Mouse (Mus musculus) layer of hippocampus, postnatal 14 days (tissue): ENCODE results near the gene 1110008L16Rik. TPM values are rescaled to one million over a fixed set of nuclear protein-coding genes. Genes with fewer than 3 reads are reported as not detected.
"Not testable (repeated sequence)": the region's sequence is repeated elsewhere in the genome, so short reads cannot be mapped to it uniquely, and the experiment has no call there.

Experiments
- DNase-seq, 2 experiments: peaks; one replicate each; pipeline ENCODE4 v3.0.0; 2021 to 2022; ENCODE audit warnings: low spot score in 2 of 2, mixed read lengths in 1 of 2
- total RNA-seq, 2 experiments: library from RNA; stranded (reverse); gene quantifications; 2 replicates each; pipeline ENCODE4 v1.2.3; 2021

Gene 1110008L16Rik
- total RNA-seq, 2 experiments from 2014 or later, result 8.1 to 10.4 TPM

DNA sequence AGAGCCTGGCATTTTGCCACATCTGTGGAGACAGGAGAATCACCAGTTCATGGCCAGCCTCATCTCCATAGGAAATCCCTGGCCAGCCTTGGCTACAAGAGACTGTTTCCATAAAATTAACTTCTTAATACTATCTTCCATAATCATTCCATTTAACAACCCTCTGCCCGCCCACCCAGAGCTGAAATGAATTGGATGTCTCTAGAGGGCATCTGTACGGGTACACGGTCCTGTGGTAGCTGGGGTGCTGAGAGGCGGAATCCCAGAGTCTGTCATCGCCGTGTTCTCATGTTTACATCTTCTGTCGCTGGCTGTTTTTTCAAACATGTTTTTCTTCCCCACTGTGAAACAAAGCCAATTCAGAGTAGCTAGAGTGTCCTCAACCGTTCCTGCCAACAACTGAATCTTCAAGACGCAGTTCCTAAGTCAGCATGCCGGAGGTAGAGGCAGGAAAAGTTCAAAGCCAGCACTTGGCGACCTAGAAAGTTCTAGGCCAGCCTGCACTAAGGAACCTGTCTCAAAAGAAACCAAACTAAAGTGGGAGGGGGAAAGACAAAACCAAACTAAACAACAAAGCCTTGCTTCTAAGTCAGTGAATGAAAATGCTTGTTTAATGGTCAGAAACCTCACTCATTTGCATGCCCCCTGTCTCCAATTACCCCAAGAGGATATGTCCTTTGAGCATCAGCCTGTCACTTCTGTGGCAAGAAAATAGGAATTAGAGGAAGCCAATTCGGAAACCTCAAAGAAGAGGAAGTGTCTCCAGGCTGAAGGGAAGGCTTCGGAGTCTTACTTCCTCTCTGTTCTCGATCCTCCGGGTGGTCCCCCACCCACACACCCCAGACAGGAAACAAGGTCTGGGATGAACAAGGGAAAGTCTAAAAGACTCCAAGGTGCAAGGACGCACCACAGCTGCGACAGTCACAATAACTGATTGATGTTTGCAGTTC is 90.0 kb downstream of the 1110008L16Rik start:
- DNase-seq, result no peak

DNA sequence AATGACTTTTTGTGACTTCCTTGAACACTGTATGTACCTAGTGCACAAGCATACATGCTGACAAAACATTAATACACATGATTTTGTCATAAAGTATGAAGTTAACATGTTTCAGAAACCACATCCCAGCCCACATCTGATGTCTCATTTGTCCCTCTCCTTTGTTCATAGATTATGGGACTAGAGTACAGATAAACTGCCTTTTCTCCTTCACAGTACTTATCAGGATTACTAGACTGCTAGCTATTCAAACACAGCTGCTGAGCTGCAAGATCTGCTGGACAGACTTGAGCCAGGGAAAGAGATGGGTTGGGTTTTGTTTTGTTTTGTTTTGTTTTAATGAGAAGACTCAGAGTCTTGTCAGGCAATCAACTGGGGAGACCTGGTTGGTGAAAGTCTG is 92.7 kb downstream of the 1110008L16Rik start:
- no peak for DNase-seq

- no peak for DNase-seq
Measured at GRCm38 (mm10) chr12:55392733-55393577, 93.6 kb downstream of the 1110008L16Rik start.

DNA sequence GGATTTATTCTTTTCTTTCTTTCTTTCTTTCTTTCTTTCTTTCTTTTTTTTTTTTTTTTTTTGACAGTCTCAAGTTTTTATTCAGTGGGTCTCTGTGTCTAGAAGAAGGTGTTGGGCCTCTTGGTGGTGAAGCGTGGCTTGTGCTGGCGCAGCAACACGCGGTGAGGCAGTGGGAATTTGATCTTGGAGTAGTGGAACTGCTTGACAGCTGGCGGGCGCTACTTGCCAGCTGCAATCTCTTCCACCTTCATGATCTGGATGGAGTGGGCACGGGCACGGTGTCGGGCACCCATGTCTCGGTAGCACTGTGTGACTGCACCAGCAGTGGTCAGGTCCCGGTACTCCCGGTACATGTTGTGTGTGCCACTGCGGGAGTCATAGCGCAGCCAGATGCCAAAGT is 96.2 kb downstream of the 1110008L16Rik start:
- DNase-seq, result not testable (repeated sequence)

GRCm38 (mm10) chr12:55396536-55396935 is 97.2 kb downstream of the 1110008L16Rik start:
- DNase-seq, result no peak

DNA sequence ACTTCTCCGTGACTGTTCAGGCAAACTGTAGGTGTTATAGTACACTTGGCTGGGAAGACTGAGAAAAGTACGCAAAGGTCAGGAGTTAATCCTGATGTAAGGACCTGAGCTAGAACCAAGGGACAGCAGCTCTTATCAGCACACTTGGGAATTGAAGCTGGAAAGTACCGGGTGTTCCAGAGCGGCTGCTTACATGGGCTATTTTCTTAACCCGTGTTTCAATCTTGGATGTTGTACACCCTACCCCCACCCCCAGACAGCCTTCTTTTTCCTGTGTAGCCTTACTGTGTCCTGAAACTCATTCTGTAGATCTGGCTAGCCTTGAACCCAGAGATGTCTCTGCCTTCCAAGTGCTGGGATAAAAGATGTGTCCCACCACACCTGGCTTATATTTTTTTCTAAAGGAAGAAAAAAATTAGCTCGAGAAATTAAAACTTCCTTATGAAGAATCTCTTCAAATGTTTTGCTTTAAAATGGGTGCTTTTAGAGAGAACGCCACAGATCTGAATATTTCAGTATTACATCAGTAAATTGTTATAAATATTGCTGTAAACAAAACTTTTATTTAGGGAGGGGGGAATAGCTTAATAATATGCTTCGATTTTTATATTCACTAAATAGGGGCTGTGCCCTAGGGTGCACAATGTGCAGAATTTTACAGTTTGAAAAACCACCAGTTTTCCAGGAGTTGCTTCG is 98.3 kb downstream of the 1110008L16Rik start:
- no peak for DNase-seq

GRCm38 (mm10) chr12:55398240-55399127 is 99.1 kb downstream of the 1110008L16Rik start:
- DNase-seq, result peak; percentile 81 to 92

GRCm38 (mm10) chr12:55399128-55399677 is 99.8 kb downstream of the 1110008L16Rik start:
- no peak for DNase-seq

GRCm38 (mm10) chr12:55407888-55408287 is 108.5 kb downstream of the 1110008L16Rik start:
- DNase-seq, result no peak

GRCm38 (mm10) chr12:55415255-55415654 is 115.9 kb downstream of the 1110008L16Rik start:
- DNase-seq, result no peak

GRCm38 (mm10) chr12:55415762-55416161 is 116.4 kb downstream of the 1110008L16Rik start:
- DNase-seq, result no peak

DNA sequence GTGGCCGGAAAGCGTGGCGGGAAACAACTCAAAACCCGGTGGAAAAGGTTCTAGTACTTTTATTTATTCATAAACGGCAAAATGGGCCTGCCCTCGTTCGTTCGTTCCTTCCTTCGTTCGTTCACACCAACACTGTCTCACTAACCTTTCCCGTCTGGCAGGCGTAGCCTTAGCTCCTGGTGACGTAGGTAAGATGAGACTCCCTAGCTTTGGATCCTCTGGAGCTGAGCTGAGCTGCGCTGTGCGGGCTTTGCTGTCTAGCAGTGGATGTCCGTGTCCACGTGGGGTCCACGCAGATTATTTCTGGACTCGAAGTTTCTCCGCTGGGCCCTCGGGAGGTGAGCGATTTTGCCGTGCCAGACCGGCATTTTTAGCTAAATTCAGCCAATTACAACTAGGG is 120.8 kb downstream of the 1110008L16Rik start:
- DNase-seq, result no peak

DNA sequence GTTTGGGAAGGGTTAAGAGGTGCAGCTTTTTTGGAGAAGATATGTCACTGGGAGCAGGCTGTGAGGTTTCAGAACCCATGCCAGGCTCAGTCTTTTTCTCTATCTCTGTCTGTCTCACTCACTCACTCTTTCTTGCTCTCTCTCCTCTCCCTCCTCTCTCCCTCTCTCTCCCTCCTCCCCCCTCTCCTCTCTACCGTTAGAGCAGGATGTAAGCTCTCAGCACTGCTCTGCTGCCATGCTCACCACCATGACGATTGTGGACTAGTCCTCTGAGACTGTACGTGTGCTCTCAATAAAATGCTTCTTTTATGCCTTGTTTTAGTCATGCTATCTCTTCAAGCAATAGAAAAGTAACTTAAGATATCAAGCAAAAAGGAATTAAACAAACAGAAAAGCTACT is 122.7 kb downstream of the 1110008L16Rik start:
- no peak for DNase-seq

GRCm38 (mm10) chr12:55426300-55426699 is 126.9 kb downstream of the 1110008L16Rik start:
- no peak for DNase-seq

- DNase-seq, result no peak
Measured at GRCm38 (mm10) chr12:55429201-55429600, 129.8 kb downstream of the 1110008L16Rik start.

DNA sequence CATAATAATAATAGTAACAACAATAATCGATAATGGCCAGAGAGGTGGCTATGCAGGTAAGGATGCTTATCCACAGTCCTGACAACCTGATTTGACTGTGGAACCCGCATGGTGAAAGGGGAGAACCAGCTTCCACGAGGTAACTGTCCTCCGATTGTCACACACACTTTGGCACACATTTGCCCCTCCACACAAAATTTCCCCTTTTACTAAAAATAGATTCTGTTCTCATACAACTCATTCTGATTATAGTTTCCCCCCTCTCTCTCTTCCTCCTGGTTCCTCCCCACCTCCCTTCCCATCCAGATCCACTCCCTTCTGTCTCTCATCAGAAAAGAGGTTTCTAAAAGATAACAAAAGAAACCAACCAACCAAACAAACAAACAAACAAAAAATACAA is 130.6 kb downstream of the 1110008L16Rik start:
- DNase-seq, result no peak
